Mouse (Mus musculus) kidney, embryonic 16.5 days (tissue): Measurements from ENCODE around the gene Fgfr2. TPM values are rescaled to one million over a fixed set of nuclear protein-coding genes. Genes with fewer than 3 reads are reported as not detected.

Experiments used
- ATAC-seq: fragments of 200-750 bp; cut with Nextera tagmentation; 2 replicates; pipeline ENCODE4 v1.8.0; 2017; ENCODE audit warnings: moderate TSS enrichment; ENCODE audit not compliant: low FRiP score, low TSS enrichment
- H3K27ac ChIP-seq: fragments of 300-500 bp; sonication (generic); 2 replicates; pipeline ENCODE4 v1.5.1; 2014; ENCODE audit warnings: low read length
- H3K27me3 ChIP-seq: fragments of 300-500 bp; sonication (generic); 2 replicates; pipeline ENCODE4 v1.6.1; 2014; ENCODE audit warnings: low read length, control low read depth, mixed read lengths; ENCODE audit not compliant: insufficient read depth
- H3K36me3 ChIP-seq: fragments of 300-500 bp; sonication (generic); 2 replicates; pipeline ENCODE4 v1.6.1; 2014; ENCODE audit warnings: low read length, control low read depth, mixed read lengths; ENCODE audit not compliant: insufficient read depth
- H3K4me1 ChIP-seq: fragments of 300-500 bp; sonication (generic); 2 replicates; pipeline ENCODE4 v1.6.1; 2014; ENCODE audit warnings: low read length, control low read depth, mixed read lengths; ENCODE audit not compliant: insufficient read depth
- H3K4me2 ChIP-seq: fragments of 300-500 bp; sonication (generic); replicated peaks from 2 replicates; pipeline ENCODE4 v1.6.1; 2014; ENCODE audit warnings: low read depth, low read length
- H3K4me3 ChIP-seq: fragments of 300-500 bp; sonication (generic); 2 replicates; pipeline ENCODE4 v1.5.1; 2014; ENCODE audit warnings: mild to moderate bottlenecking, low read length
- H3K9ac ChIP-seq: fragments of 300-500 bp; sonication (generic); replicated peaks from 2 replicates; pipeline ENCODE4 v1.6.1; 2014; ENCODE audit warnings: low read length
- H3K9me3 ChIP-seq: fragments of 300-500 bp; sonication (generic); 2 replicates; pipeline ENCODE4 v1.6.1; 2016; ENCODE audit warnings: low read length, control low read depth
- WGBS: fragments of 180-500 bp; shearing (Covaris S2); extraction: QIAGEN DNeasy Blood & Tissue Kit; methylation state at CpG from one replicate; pipeline ENCODE4 v1.1.7; 2014; 5-methylcytosine and 5-hydroxymethylcytosine counted together
- polyA plus RNA-seq: library from polyadenylated mRNA; unstranded; fragments of >200 nt; fragmentation: Nextera tagmentation; extraction: Ambion mirVana; gene quantifications from 2 replicates; pipeline ENCODE4 v1.2.1, GENCODE M21; 2015

Gene Fgfr2
- polyA plus RNA-seq, 1 experiment from 2014 or later, result 118 TPM

DNA sequence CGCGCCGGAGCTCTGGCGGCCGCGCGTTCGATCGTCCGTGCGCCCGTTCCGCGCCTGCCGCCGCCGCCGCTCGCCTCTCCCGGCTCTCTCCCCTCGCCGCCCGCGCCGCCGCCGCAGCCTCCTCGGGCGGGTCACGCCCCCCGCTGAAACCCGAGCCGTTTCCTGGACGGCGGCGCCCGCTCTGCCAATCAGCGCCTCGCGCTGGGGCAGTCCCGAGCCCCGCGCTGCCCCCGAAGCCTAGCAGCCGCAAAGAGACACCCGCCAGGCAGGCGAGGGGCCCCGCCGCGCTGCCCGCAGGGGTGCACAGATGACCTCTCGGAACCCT, 2857.0 kb downstream of the Fgfr2 start:
- WGBS, result 0% methylated on average over 26 of the region's 52 CpGs
- Histone ChIP-seq H3K9me3 (no peaks in the 10 kb centered on the region), H3K4me2 (peak overlapping the region; percentile 83), H3K9ac (peak overlapping the region; percentile 75), H3K36me3 (no peaks in the 10 kb centered on the region; the same call in 1 of the 2 replicates), H3K4me1 (peaks cover 45% of the 10 kb centered on the region), H3K27ac (peak overlapping the region; percentile 95), H3K4me3 (peak overlapping the region; percentile 92), H3K27me3 (no peaks in the 10 kb centered on the region)
- peak; percentile 91 for ATAC-seq

DNA sequence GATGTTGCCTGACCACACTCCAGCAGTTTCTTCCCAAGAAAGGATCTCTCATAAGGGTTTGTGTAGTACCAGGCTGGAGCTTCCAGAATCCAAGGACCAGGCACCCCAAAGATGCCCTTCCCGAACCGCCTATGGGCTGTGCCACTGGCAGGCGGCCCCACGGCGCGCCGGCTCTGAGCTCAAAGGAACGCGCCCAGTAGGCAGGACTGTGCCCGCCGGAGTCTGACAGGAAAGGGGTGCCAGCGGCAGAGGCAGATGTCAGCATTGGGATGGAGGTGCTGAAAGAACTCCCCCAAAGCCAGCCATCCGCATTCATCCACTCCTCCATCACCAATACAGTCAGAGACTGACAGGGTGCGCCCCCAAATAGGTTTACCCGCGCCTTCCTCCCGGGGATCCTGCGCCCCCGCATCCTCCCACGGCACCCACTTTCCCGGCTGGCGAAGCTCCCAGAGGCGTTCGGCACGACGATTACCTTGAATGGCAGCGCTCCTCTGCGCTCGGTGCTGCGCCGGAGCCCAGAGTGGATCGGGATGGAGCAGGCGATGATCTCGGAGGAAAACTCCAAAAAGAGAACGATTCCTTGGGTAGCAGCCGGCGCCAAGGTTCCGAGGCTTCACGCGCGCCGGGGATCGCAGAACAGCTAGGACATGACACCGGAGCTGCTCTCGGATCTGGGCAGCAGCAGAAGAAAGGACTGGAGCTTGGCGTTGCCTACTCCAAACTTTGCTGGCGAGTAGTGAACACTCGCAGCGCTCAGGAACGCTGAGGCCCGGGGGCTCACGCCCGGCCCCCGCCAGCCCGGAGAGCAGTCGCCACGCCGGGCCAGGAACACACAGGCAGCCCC, 2857.6 kb downstream of the Fgfr2 start:
- under 1% methylated on average over 58 of the region's 58 CpGs for WGBS
- peak overlapping the region; percentile 95 for H3K27ac ChIP-seq
- H3K36me3 ChIP-seq, result peaks cover 5% of the 10 kb centered on the region; the same call in 1 of the 2 replicates
- peak overlapping the region; percentile 83 for H3K4me2 ChIP-seq
- H3K4me3 ChIP-seq, result peak overlapping the region; percentile 92
- H3K9ac ChIP-seq, result peak overlapping the region; percentile 75
- ATAC-seq, result peak; percentile 43
- H3K27me3 ChIP-seq, result no peaks in the 10 kb centered on the region
- H3K4me1 ChIP-seq, result peaks cover 51% of the 10 kb centered on the region
- H3K9me3 ChIP-seq, result no peaks in the 10 kb centered on the region

DNA sequence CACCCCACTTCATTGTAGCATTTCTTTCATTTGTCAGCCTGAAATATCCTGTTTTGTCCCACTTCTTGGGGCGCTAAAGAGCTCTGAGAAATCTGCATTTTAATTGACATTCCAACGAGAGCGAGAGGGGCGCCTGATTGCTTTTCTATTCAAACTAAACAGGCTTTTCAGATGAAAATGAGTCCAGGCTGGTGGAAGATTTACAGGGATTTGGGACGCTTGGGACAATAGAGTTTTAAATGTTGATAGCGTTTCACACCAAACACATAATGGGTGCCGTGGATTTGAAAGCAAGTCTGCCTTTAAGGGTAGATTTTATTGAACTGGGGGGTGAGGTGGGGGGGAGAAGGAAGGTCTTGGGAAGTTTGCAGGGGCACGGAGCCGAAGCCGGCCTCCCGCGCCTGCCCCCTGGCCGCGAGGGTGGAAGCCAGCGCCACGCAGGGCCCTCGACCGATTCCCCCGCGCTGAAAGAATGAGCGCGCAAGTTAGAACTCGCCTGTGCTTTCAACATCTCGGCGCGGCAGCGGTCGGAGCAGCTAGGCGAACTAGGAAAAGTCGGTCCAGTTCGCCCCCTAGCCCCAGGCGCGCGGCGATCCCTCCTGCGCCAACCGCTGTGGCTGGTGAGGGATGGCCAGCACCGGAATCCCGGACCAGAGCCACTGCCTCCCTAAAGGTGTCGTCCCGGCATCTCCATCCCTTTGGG, 2858.4 kb downstream of the Fgfr2 start:
- peaks cover 59% of the 10 kb centered on the region for H3K4me1 ChIP-seq
- peak overlapping the region; percentile 92 for H3K4me3 ChIP-seq
- H3K9ac ChIP-seq, result peak overlapping the region; percentile 75
- peaks cover 5% of the 10 kb centered on the region; the same call in 1 of the 2 replicates for H3K36me3 ChIP-seq
- no peaks in the 10 kb centered on the region for H3K9me3 ChIP-seq
- H3K27me3 ChIP-seq, result no peaks in the 10 kb centered on the region
- peak overlapping the region; percentile 83 for H3K4me2 ChIP-seq
- under 1% methylated on average over 40 of the region's 41 CpGs for WGBS
- peak; percentile 32; the same call in 1 of the 2 replicates for ATAC-seq
- H3K27ac ChIP-seq, result peak overlapping the region; percentile 95

GRCm38 (mm10) chr7:130263799-130264351, 2859.3 kb downstream of the Fgfr2 start:
- Histone ChIP-seq H3K27me3 (no peaks in the 10 kb centered on the region), H3K9me3 (no peaks in the 10 kb centered on the region), H3K36me3 (peaks cover 5% of the 10 kb centered on the region; the same call in 1 of the 2 replicates), H3K9ac (peak overlapping the region; percentile 75), H3K4me1 (peaks cover 61% of the 10 kb centered on the region), H3K4me2 (peak overlapping the region; percentile 83), H3K4me3 (peak overlapping the region; percentile 92), H3K27ac (peak overlapping the region; percentile 95)
- ATAC-seq, result peak; percentile 4; the same call in 1 of the 2 replicates
- WGBS, result 7% methylated on average over 20 of the region's 20 CpGs

- Histone ChIP-seq H3K4me1 (peaks cover 63% of the 10 kb centered on the region), H3K9me3 (no peaks in the 10 kb centered on the region), H3K4me2 (peak overlapping the region; percentile 83), H3K4me3 (peak overlapping the region; percentile 92), H3K27me3 (no peaks in the 10 kb centered on the region), H3K27ac (peak overlapping the region; percentile 95; the same call in 1 of the 2 replicates), H3K9ac (peak overlapping the region; percentile 75), H3K36me3 (peaks cover 5% of the 10 kb centered on the region; the same call in 1 of the 2 replicates)
- 41% methylated on average over 4 of the region's 4 CpGs for WGBS
- ATAC-seq, result no peak
These were observed 2859.9 kb downstream of the Fgfr2 start for GRCm38 (mm10) chr7:130263233-130263594.

- peak overlapping the region; percentile 75 for H3K9ac ChIP-seq
- H3K36me3 ChIP-seq, result peaks cover 5% of the 10 kb centered on the region; the same call in 1 of the 2 replicates
- H3K9me3 ChIP-seq, result no peaks in the 10 kb centered on the region
- no peak for ATAC-seq
- H3K4me2 ChIP-seq, result peak overlapping the region; percentile 83
- H3K4me1 ChIP-seq, result peaks cover 68% of the 10 kb centered on the region
- WGBS, result 30% methylated on average over 17 of the region's 17 CpGs
- H3K4me3 ChIP-seq, result peak overlapping the region; percentile 92
- no peaks in the 10 kb centered on the region for H3K27me3 ChIP-seq
- H3K27ac ChIP-seq, result peak overlapping the region; percentile 25
These were observed 2860.5 kb downstream of the Fgfr2 start for GRCm38 (mm10) chr7:130262528-130263232.

- peak overlapping the region; percentile 25 for H3K27ac ChIP-seq
- H3K9ac ChIP-seq, result peak overlapping the region; percentile 75
- ATAC-seq, result no peak
- H3K9me3 ChIP-seq, result no peaks in the 10 kb centered on the region
- peak overlapping the region; percentile 92 for H3K4me3 ChIP-seq
- H3K4me2 ChIP-seq, result peak overlapping the region; percentile 83
- no peaks in the 10 kb centered on the region for H3K27me3 ChIP-seq
- H3K36me3 ChIP-seq, result peaks cover 5% of the 10 kb centered on the region; the same call in 1 of the 2 replicates
- 44% methylated on average over 17 of the region's 17 CpGs for WGBS
- H3K4me1 ChIP-seq, result peaks cover 74% of the 10 kb centered on the region
These were observed 2861.2 kb downstream of the Fgfr2 start for GRCm38 (mm10) chr7:130261684-130262527.

GRCm38 (mm10) chr7:130260905-130261683, 2862.1 kb downstream of the Fgfr2 start:
- Histone ChIP-seq H3K27ac (peak overlapping the region; percentile 31), H3K4me1 (peaks cover 77% of the 10 kb centered on the region), H3K9ac (peak overlapping the region; percentile 75), H3K36me3 (peaks cover 5% of the 10 kb centered on the region; the same call in 1 of the 2 replicates), H3K4me3 (peak overlapping the region; percentile 92), H3K4me2 (peak overlapping the region; percentile 83), H3K9me3 (no peaks in the 10 kb centered on the region), H3K27me3 (no peaks in the 10 kb centered on the region)
- ATAC-seq, result no peak
- 64% methylated on average over 20 of the region's 20 CpGs for WGBS
